Mouse (Mus musculus): Measurements from ENCODE around the gene Fmr1nb.
"Not testable (repeated sequence)": the region's sequence is repeated elsewhere in the genome, so short reads cannot be mapped to it uniquely, and the experiment has no call there.

Fmr1nb gene

DNA sequence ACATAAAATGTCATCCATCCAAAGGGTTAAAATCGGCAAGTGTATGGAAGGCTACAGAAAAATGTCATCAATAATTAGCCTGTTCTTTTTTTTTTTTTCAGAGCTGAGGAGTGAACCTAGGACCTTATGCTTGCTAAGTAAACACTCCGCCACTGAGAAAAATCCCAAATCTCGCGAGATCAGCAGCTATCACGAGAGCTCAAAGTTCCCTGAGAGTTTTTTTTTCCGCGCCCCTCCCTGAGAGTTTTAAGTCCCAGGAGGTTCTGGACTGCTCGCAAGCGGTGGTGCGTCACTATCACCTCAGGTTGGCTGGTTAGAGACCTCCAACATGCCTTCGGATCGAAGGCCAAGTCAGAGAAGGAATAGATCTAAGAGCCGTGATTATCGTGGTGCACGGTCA is at the start of gene Fmr1nb:
Gene Fmr1nb, plus strand, starts transcription at position 234 of the 400 bp plus-strand sequence.
- in situ Hi-C loops (cut with MboI; ENCODE audit: unreplicated experiment in 2 of 2) = no loop called here

DNA sequence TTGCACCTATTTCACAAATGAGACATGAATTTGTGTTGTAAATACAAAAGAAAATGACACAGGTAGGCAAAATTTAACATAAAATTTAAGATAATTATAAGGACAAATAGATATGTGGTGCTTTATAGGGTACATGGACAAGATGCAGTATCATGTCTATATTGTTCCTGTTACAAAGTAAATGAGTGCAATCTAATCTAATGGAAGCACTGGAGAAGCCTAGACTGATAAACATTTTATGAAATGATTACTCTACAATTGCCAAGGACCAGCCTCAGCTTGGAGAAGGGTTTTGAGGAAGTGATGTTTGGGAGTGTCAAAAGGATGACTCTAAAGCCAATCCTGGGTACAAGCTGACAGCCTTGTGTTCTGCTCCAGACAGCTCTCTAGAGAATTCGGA is 24.7 kb upstream of the Fmr1nb start:
- in situ Hi-C loops (cut with MboI; ENCODE audit: unreplicated experiment in 2 of 2) = loop anchor here in 1 of 2 experiments (25.0 kb wide), 1 partner anchor 150 kb away; no protein-coding TSS in a partner anchor

DNA sequence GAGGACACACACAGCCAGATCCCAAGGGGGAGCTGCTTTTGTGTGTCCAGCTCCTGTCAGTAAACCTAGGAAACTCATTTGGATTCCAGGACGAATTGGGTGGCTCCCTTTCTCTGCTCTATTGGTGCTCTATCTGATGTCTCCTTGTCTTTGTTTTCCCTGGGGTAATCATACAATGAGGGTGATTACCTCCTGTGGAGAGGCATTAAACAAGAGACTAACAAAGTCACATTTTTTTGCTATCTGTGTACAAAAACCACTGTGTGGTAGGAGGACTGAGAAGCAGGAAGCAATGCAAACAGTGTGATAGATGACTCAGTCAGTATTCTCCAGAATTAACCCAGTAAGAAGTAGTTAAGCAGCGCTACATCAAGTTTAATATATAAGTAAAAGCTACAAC is 21.6 kb upstream of the Fmr1nb start:
- in situ Hi-C loops (cut with MboI; ENCODE audit: unreplicated experiment in 2 of 2) = loop anchor here in 1 of 2 experiments (25.0 kb wide), 1 partner anchor 153 kb away; no protein-coding TSS in a partner anchor

DNA sequence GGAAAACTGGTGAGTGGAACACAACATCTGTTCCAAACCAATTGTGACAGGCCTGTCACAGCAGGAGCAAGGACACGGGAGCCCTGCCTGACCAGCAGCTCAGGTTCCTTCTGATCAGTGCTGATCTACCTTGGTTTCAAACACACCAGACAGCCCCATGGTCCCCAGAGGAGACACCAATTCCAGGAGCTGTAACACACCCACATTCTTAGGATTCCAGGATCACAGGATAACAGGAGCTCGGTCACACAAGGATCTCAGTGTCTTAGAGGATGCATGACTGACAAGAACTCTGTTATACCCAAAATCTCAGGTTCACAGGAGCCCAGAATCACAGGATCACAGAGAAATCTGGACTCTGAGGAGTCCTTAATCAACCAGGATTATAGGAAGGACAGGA is 58.8 kb downstream of the Fmr1nb start:
- in situ Hi-C loops (cut with MboI; ENCODE audit: unreplicated experiment in 2 of 2) = not testable (repeated sequence)

DNA sequence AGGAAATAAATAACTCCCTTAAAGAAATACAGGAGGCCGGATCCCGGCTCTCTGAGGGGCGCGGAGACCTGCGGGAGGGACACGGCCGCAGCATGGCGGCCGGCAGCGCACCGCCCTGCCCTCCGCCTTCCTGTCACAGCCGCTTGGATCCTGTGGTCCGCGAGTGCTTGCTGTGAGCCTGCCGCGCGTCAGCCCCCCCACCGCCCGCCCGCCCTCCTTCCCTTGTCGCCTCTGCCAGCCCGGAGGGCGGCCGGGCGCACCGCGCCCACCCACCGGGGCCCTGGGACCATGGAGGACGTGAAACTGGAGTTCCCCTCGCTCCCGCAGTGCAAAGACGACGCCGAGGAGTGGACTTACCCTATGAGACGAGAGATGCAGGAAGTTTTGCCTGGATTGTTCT is 59.4 kb downstream of the Fmr1nb start, which contains the start of gene Gm14698:
Gene Gm14698, plus strand, starts transcription at position 35 of the 400 bp plus-strand sequence.
- in situ Hi-C loops (cut with MboI; ENCODE audit: unreplicated experiment in 2 of 2) = not testable (repeated sequence)

DNA sequence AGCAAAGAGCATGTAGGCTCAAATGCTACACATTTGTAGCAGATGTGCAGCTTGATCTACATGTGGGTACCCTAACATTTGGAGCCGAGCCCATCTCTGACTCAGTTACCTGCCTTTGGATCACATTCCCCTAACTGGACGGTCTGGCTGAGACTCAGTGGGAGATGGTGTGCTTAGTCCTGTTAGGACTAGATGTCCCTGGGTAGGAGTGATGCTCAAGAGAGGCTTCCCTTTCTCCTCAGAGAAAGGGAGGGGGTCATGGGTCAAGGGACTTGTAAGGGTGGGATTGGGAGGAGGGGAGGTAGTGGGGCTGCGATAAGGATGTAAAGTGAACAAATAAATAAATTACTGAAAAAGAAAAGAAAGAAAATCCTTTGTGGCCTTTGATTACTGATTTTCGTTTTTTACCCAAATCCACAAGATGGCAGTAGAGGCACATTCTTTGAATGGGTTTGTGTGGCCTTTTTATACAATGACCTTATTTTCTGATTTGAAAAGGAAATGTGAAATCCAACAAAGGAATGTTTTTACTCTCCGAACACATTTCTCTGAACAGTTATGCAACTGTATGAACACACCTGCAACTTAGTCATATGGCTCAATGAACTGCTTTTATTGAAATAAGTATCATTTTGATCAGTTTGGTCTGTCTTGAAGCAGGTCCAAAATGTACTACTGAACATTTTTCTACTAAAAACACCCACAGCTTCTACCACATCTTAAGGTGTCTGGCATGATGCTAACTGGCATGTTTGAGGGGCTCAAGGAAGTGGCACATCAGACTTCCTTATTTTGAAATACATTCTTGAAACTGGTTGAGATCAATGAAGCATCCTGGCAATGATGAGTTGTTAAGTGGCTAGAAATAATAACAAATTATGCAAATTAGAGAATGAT is 78.2 kb downstream of the Fmr1nb start:
- in situ Hi-C loops (cut with MboI; ENCODE audit: unreplicated experiment in 2 of 2) = no loop called here

All from v-Abl transformed pro-B cells (cell line).